Comparison of ENCODE assay signal across 11 mouse cellular contexts in genomic region chr8:94922602-94923001, GRCm38 (mm10). TPM values are rescaled to one million over a fixed set of nuclear protein-coding genes. Genes with fewer than 3 reads are reported as not detected.
DNase-seq lines count a peak whose midpoint lies in the region; ATAC-seq and TF ChIP-seq lines count a peak whose summit lies in the region.
"Had no signal": no experiment of that assay in that cellular context is flagged by ENCODE, and none has a peak within 500 bp of the region (broad histone marks: within the 10 kb centered on the region; RNA-seq: fewer than 3 reads in every experiment).

No protein-coding gene starts in this region.

- no peaks in the 10 kb centered on the region for H3K9me3 ChIP-seq in hindbrain, embryonic 10.5 days
- no peaks in the 10 kb centered on the region for H3K9me3 ChIP-seq in hindbrain, postnatal 0 days (ENCODE audit: low read length)
- H3K9me3 ChIP-seq in limb, embryonic 10.5 days (replicated peaks) = no peaks in the 10 kb centered on the region
- H3K9me3 ChIP-seq: neural tube, embryonic 12.5 days had no signal

- WGBS in hindbrain, embryonic 10.5 days = 28% methylated on average over 8 of the region's 8 CpGs
- WGBS in hindbrain, postnatal 0 days = 20% methylated on average over 8 of the region's 8 CpGs
- 42% methylated on average over 8 of the region's 8 CpGs for WGBS in limb, embryonic 10.5 days

- no peak for DNase-seq in hindbrain, embryonic 10.5 days (ENCODE audit: low spot score)
- DNase-seq in hindbrain, postnatal 0 days (ENCODE audit: low spot score) = no peak
- no peak for DNase-seq in limb, embryonic 10.5 days (ENCODE audit: low spot score)
- no peak for DNase-seq in urinary bladder, adult 2 months (ENCODE audit: low spot score)
- DNase-seq in left cerebral cortex, adult 11 months (ENCODE audit: low spot score) = no peak
- no peak for DNase-seq in cerebellum, adult 18-20 months
- DNase-seq: cerebellum, adult 8-10 months; gastrocnemius, postnatal 36 days had no signal

- H3K4me1 ChIP-seq in hindbrain, embryonic 10.5 days (replicated peaks) = peaks cover 24% of the 10 kb centered on the region
- H3K4me1 ChIP-seq in hindbrain, postnatal 0 days (ENCODE audit: insufficient read depth, low read length) = peaks cover 6% of the 10 kb centered on the region
- H3K4me1 ChIP-seq in limb, embryonic 10.5 days = peaks cover 17% of the 10 kb centered on the region

- no peak overlapping the region for H3K4me2 ChIP-seq in hindbrain, postnatal 0 days (ENCODE audit: low read depth, low read length)
- H3K4me2 ChIP-seq: neural tube, embryonic 12.5 days had no signal

- H3K9ac ChIP-seq in hindbrain, postnatal 0 days (replicated peaks; ENCODE audit: low read length) = no peak overlapping the region
- H3K9ac ChIP-seq: neural tube, embryonic 12.5 days had no signal

- no peak overlapping the region for H3K4me3 ChIP-seq in hindbrain, embryonic 10.5 days
- H3K4me3 ChIP-seq in hindbrain, postnatal 0 days (ENCODE audit: low read length) = no peak overlapping the region
- H3K4me3 ChIP-seq in limb, embryonic 10.5 days = no peak overlapping the region
- H3K4me3 ChIP-seq: neural tube, embryonic 12.5 days had no signal

- 0 out of 2 replicates have a peak overlapping the region, but pooled peaks have one; percentile 46 for H3K27ac ChIP-seq in hindbrain, embryonic 10.5 days
- H3K27ac ChIP-seq in hindbrain, postnatal 0 days = no peak overlapping the region
- peak overlapping the region; percentile 59 for H3K27ac ChIP-seq in limb, embryonic 10.5 days
- H3K27ac ChIP-seq: neural tube, embryonic 12.5 days had no signal

- peaks cover 23% of the 10 kb centered on the region for H3K27me3 ChIP-seq in hindbrain, embryonic 10.5 days (ENCODE audit: insufficient read depth, poor library complexity, severe bottlenecking)
- H3K27me3 ChIP-seq in hindbrain, postnatal 0 days (ENCODE audit: insufficient read depth, low read length) = no peaks in the 10 kb centered on the region
- 0 out of 2 replicates have a peak, but pooled peaks cover 8% of the 10 kb centered on the region for H3K27me3 ChIP-seq in limb, embryonic 10.5 days (ENCODE audit: low read depth, poor library complexity, severe bottlenecking)

- no peak for TF ChIP-seq CTCF in hindbrain, postnatal 0 days (IDR thresholded peaks at IDR 0.05; ENCODE audit: low read depth)

- H3K36me3 ChIP-seq in hindbrain, embryonic 10.5 days = no peaks in the 10 kb centered on the region
- H3K36me3 ChIP-seq in hindbrain, postnatal 0 days (ENCODE audit: insufficient read depth, low read length) = no peaks in the 10 kb centered on the region
- no peaks in the 10 kb centered on the region for H3K36me3 ChIP-seq in limb, embryonic 10.5 days
- H3K36me3 ChIP-seq: neural tube, embryonic 12.5 days had no signal

- ATAC-seq in hindbrain, postnatal 0 days = no peak
- ATAC-seq in common myeloid progenitor, adult 5-6 weeks (replicated peaks; ENCODE audit: low read depth, poor library complexity, severe bottlenecking) = peak; percentile 56
- peak; percentile 26; the same call in 1 of the 2 replicates for ATAC-seq in megakaryocyte, adult 5-6 weeks (ENCODE audit: poor library complexity, severe bottlenecking)

RNA-seq across cellular contexts. Expression of gene Adgrg5, which starts 0.9 kb away (rescaled TPM):
- polyA plus RNA-seq in hindbrain, embryonic 10.5 days (2016; fragmentation: Nextera tagmentation; extraction: Ambion mirVana) = 0.22 and 0.68 TPM in 2 replicates
- total RNA-seq in hindbrain, postnatal 0 days (2014; rRNA removed) = not detected in 2 replicates
- 0.11 TPM in 1 of 2 replicates, not detected in the other for polyA plus RNA-seq in hindbrain, postnatal 0 days (2015; fragmentation: Nextera tagmentation; extraction: Ambion mirVana)
- total RNA-seq in common myeloid progenitor, adult 5-6 weeks (2017) = 0.05 TPM in 1 of 2 replicates, not detected in the other
- 0.18 and 0.74 TPM in 2 replicates for polyA plus RNA-seq in limb, embryonic 10.5 days (2016; fragmentation: Nextera tagmentation; extraction: Ambion mirVana)
- total RNA-seq in megakaryocyte, adult 5-6 weeks (2015) = 0.58 and 2.4 TPM in 2 replicates
- 0.45 and 1.2 TPM in 2 replicates for total RNA-seq in megakaryocyte, adult 5-6 weeks (2017)
- polyA plus RNA-seq in urinary bladder, adult 2 months (2012; rRNA removed) = 1.4 TPM in 2 replicates
- total RNA-seq: gastrocnemius, postnatal 36 days had no signal

RNA-seq across cellular contexts. Expression of gene Ccdc102a, which starts 4.7 kb away (rescaled TPM):
- 15.7 and 17.5 TPM in 2 replicates for polyA plus RNA-seq in hindbrain, embryonic 10.5 days (2016; fragmentation: Nextera tagmentation; extraction: Ambion mirVana)
- total RNA-seq in hindbrain, postnatal 0 days (2014; rRNA removed) = 7.8 and 12.8 TPM in 2 replicates
- 5.5 and 6.1 TPM in 2 replicates for polyA plus RNA-seq in hindbrain, postnatal 0 days (2015; fragmentation: Nextera tagmentation; extraction: Ambion mirVana)
- 0.58 and 2.2 TPM in 2 replicates for total RNA-seq in common myeloid progenitor, adult 5-6 weeks (2017)
- polyA plus RNA-seq in limb, embryonic 10.5 days (2016; fragmentation: Nextera tagmentation; extraction: Ambion mirVana) = 27.0 and 32.3 TPM in 2 replicates
- total RNA-seq in megakaryocyte, adult 5-6 weeks (2015) = 1.8 and 3.3 TPM in 2 replicates
- total RNA-seq in megakaryocyte, adult 5-6 weeks (2017) = 9.1 and 10.7 TPM in 2 replicates
- polyA plus RNA-seq in urinary bladder, adult 2 months (2012; rRNA removed) = 36.5 and 36.8 TPM in 2 replicates

RNA-seq across cellular contexts. Expression of gene Dok4, which starts 46.5 kb away (rescaled TPM):
- polyA plus RNA-seq in hindbrain, embryonic 10.5 days (2016; fragmentation: Nextera tagmentation; extraction: Ambion mirVana) = 14.6 and 16.9 TPM in 2 replicates
- 121 and 127 TPM in 2 replicates for total RNA-seq in hindbrain, postnatal 0 days (2014; rRNA removed)
- 60.8 and 66.9 TPM in 2 replicates for polyA plus RNA-seq in hindbrain, postnatal 0 days (2015; fragmentation: Nextera tagmentation; extraction: Ambion mirVana)
- total RNA-seq in common myeloid progenitor, adult 5-6 weeks (2017) = 0.78 and 0.82 TPM in 2 replicates
- polyA plus RNA-seq in limb, embryonic 10.5 days (2016; fragmentation: Nextera tagmentation; extraction: Ambion mirVana) = 23.4 and 33.1 TPM in 2 replicates
- total RNA-seq in megakaryocyte, adult 5-6 weeks (2015) = 0.75 TPM in 1 of 2 replicates, not detected in the other
- total RNA-seq in megakaryocyte, adult 5-6 weeks (2017) = 0.69 and 0.92 TPM in 2 replicates
- polyA plus RNA-seq in urinary bladder, adult 2 months (2012; rRNA removed) = 12.4 and 13.6 TPM in 2 replicates

RNA-seq across cellular contexts. Expression of gene Adgrg1, which starts 51.9 kb away (rescaled TPM):
- polyA plus RNA-seq in hindbrain, embryonic 10.5 days (2016; fragmentation: Nextera tagmentation; extraction: Ambion mirVana) = 101 and 186 TPM in 2 replicates
- 236 and 284 TPM in 2 replicates for total RNA-seq in hindbrain, postnatal 0 days (2014; rRNA removed)
- polyA plus RNA-seq in hindbrain, postnatal 0 days (2015; fragmentation: Nextera tagmentation; extraction: Ambion mirVana) = 105 TPM in 2 replicates
- total RNA-seq in common myeloid progenitor, adult 5-6 weeks (2017) = 293 and 407 TPM in 2 replicates
- 7.0 and 11.6 TPM in 2 replicates for polyA plus RNA-seq in limb, embryonic 10.5 days (2016; fragmentation: Nextera tagmentation; extraction: Ambion mirVana)
- 7.3 and 7.8 TPM in 2 replicates for total RNA-seq in megakaryocyte, adult 5-6 weeks (2015)
- 2.8 and 14.0 TPM in 2 replicates for total RNA-seq in megakaryocyte, adult 5-6 weeks (2017)
- polyA plus RNA-seq in urinary bladder, adult 2 months (2012; rRNA removed) = 47.4 and 52.8 TPM in 2 replicates
